Mouse (Mus musculus) cerebellum, adult 8-10 months (tissue): Measurements from ENCODE around the gene B3gnt9.
A peak's percentile ranks its signal among the peaks of the same experiment; 100 is the strongest.
"Not testable (repeated sequence)": the region's sequence is repeated elsewhere in the genome, so short reads cannot be mapped to it uniquely, and the experiment has no call there.

Experiments
- DNase-seq: peaks from one replicate; pipeline ENCODE4 v3.0.0; 2022

B3gnt9 gene

GRCm38 (mm10) chr8:105257318-105258114, 2.6 kb upstream of the B3gnt9 start:
- no peak for DNase-seq

GRCm38 (mm10) chr8:105254152-105254965, 594 bp downstream of the B3gnt9 start:
- DNase-seq = peak; percentile 77

- no peak for DNase-seq
Observed at GRCm38 (mm10) chr8:105253766-105254151, 1.2 kb downstream of the B3gnt9 start.

GRCm38 (mm10) chr8:105252680-105253537, 2.0 kb downstream of the B3gnt9 start:
- DNase-seq = no peak

GRCm38 (mm10) chr8:105251954-105252353, 3.0 kb downstream of the B3gnt9 start:
- DNase-seq = no peak

GRCm38 (mm10) chr8:105241016-105241415, 13.9 kb downstream of the B3gnt9 start:
- DNase-seq = no peak

- no peak for DNase-seq
Observed at GRCm38 (mm10) chr8:105237442-105238142, 17.4 kb downstream of the B3gnt9 start.

GRCm38 (mm10) chr8:105235206-105235605, 19.7 kb downstream of the B3gnt9 start:
- DNase-seq = no peak

- no peak for DNase-seq
Observed at GRCm38 (mm10) chr8:105233126-105233935, 21.6 kb downstream of the B3gnt9 start.

GRCm38 (mm10) chr8:105232321-105232693, 22.6 kb downstream of the B3gnt9 start:
- not testable (repeated sequence) for DNase-seq

- DNase-seq = no peak
Observed at GRCm38 (mm10) chr8:105231503-105232320, 23.2 kb downstream of the B3gnt9 start.

- DNase-seq = no peak
Observed at GRCm38 (mm10) chr8:105225917-105226316, 29.0 kb downstream of the B3gnt9 start.

- DNase-seq = no peak
Observed at GRCm38 (mm10) chr8:105225272-105225593, 29.7 kb downstream of the B3gnt9 start.

GRCm38 (mm10) chr8:105224413-105225271, 30.3 kb downstream of the B3gnt9 start, which contains the start of gene D230025D16Rik:
Gene D230025D16Rik (plus strand): TSS chr8:105225145.
- DNase-seq = peak; percentile 95

- no peak for DNase-seq
Observed at GRCm38 (mm10) chr8:105223850-105224249, 31.1 kb downstream of the B3gnt9 start.

- no peak for DNase-seq
Observed at GRCm38 (mm10) chr8:105217926-105218522, 36.9 kb downstream of the B3gnt9 start.

- DNase-seq = no peak
Observed at GRCm38 (mm10) chr8:105214104-105214503, 40.8 kb downstream of the B3gnt9 start.

- DNase-seq = no peak
Observed at GRCm38 (mm10) chr8:105209153-105210110, 45.5 kb downstream of the B3gnt9 start.
